Mouse (Mus musculus) lung, postnatal 36 days (tissue): ENCODE results near the gene Olfr1233.

ENCODE experiments used
- DNase-seq: peaks from one replicate; pipeline ENCODE4 v3.0.0; 2022; ENCODE audit warnings: mixed read lengths

The Olfr1233 gene

DNA sequence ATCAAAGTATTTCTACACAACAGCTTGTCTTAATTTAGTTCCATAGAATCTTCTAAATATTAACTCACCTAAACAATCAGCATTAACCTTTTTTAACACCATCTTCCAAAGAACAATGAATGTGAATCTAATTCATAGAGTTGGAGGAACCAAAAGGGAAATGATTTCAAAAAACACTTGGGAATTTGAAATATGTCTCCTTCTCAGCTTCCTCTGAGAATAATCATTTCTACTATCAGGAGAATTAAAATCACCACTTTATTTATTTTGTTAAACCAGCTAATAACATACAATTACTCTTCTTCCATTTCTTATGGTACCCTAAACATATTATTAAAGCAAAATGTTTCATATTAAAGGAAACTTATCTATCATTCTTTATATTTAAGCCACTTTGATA is at the start of gene Olfr1233:
TSS of gene Olfr1233 (minus strand) at position 101 of the 400 bp plus-strand sequence.
- no peak for DNase-seq

DNA sequence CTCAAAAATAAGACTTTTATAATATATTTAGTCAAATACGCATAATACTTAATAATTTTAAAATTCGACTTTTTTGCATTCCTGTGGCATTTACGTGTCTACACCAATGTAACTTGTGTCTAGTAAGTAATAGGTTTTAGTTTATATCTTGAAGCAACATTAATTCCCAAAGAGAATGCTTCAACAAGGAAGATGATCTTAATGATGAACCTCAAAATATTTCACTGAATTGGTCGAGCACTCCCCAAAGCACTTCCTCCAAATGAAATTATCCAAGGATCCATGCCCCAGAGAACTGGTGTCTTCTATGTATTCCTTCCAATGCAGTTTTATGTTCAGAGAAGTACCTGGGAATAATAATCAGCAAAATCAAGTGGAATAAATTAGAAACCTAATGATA is 22.6 kb upstream of the Olfr1233 start, which contains the start of gene Olfr1234:
TSS of gene Olfr1234 (minus strand) at position 101 of the 400 bp plus-strand sequence.
- no peak for DNase-seq

GRCm38 (mm10) chr2:89329575-89329974 is 12.6 kb downstream of the Olfr1233 start, which contains the start of gene Olfr1232:
Olfr1232 (minus strand) TSS chr2:89329675.
- no peak for DNase-seq

GRCm38 (mm10) chr2:89306974-89307373 is 35.2 kb downstream of the Olfr1233 start, which contains the start of gene Olfr1231:
Olfr1231 (minus strand) TSS chr2:89307074.
- DNase-seq, result no peak

DNA sequence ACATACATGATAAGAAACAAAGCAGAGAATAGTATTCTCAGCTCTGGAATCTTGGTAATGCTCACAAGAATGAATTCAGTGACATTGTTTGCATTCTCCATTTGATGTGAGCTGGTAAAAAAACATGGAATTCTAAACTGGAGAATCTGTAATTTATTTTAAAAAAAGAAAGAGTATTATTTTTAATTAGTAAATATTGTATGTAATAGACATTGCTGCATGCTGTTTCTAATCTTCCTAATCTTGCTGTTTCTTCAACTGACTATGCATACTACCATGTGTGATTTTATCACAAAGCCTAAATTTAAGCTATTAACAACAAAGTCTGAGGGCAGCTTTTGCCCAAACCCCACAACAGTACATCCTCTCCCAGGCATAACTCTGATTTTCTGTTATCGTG is 45.0 kb downstream of the Olfr1233 start, which contains the start of gene Olfr1230:
TSS of gene Olfr1230 (minus strand) at position 101 of the 400 bp plus-strand sequence.
- no peak for DNase-seq

DNA sequence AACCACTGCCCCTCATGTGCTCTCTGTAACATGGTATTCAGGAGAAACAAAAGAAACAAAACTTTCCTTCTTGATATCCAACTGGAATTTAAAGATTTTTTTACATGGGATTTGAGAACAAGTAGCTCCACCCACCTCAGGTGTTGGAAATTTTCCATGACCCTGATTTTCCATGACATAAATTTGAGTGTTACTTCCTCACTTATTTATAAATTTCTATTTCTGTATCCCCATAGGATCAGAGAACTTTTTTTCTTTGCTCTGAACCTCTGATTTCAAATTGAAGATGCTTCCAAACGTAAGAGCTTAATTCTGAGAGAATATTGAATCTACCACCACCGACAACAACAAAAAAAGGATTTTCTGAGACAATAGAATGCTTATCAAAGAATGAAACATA is 54.3 kb downstream of the Olfr1233 start, which contains the start of gene Olfr1229:
TSS of gene Olfr1229 (minus strand) at position 101 of the 400 bp plus-strand sequence.
- no peak for DNase-seq
